Mouse (Mus musculus): Measurements from ENCODE around the gene Ripor3.

Gene Ripor3

GRCm38 (mm10) chr2:167995870-167996635 lies 14.4 kb downstream of the Ripor3 start:
- no peak for ATAC-seq (ENCODE audit: insufficient number of reproducible peaks, low FRiP score, low TSS enrichment)

GRCm38 (mm10) chr2:167993260-167993659 lies 17.2 kb downstream of the Ripor3 start:
- no peak for ATAC-seq (ENCODE audit: insufficient number of reproducible peaks, low FRiP score, low TSS enrichment)

GRCm38 (mm10) chr2:167989310-167989709 lies 21.1 kb downstream of the Ripor3 start:
- ATAC-seq (ENCODE audit: insufficient number of reproducible peaks, low FRiP score, low TSS enrichment) = no peak

- ATAC-seq (ENCODE audit: insufficient number of reproducible peaks, low FRiP score, low TSS enrichment) = no peak
These were observed 22.8 kb downstream of the Ripor3 start for GRCm38 (mm10) chr2:167987640-167988039.

- ATAC-seq (ENCODE audit: insufficient number of reproducible peaks, low FRiP score, low TSS enrichment) = no peak
These were observed 23.7 kb downstream of the Ripor3 start for GRCm38 (mm10) chr2:167986762-167987161.

GRCm38 (mm10) chr2:167984946-167985345 lies 25.5 kb downstream of the Ripor3 start:
- no peak for ATAC-seq (ENCODE audit: insufficient number of reproducible peaks, low FRiP score, low TSS enrichment)

- no peak for ATAC-seq (ENCODE audit: insufficient number of reproducible peaks, low FRiP score, low TSS enrichment)
These were observed 26.0 kb downstream of the Ripor3 start for GRCm38 (mm10) chr2:167984371-167984770.

GRCm38 (mm10) chr2:167982646-167983045 lies 27.8 kb downstream of the Ripor3 start:
- no peak for ATAC-seq (ENCODE audit: insufficient number of reproducible peaks, low FRiP score, low TSS enrichment)

- ATAC-seq (ENCODE audit: insufficient number of reproducible peaks, low FRiP score, low TSS enrichment) = no peak
These were observed 30.0 kb downstream of the Ripor3 start for GRCm38 (mm10) chr2:167980391-167980790.

GRCm38 (mm10) chr2:167978271-167978670 lies 32.1 kb downstream of the Ripor3 start:
- no peak for ATAC-seq (ENCODE audit: insufficient number of reproducible peaks, low FRiP score, low TSS enrichment)

- no peak for ATAC-seq (ENCODE audit: insufficient number of reproducible peaks, low FRiP score, low TSS enrichment)
These were observed 34.7 kb downstream of the Ripor3 start for GRCm38 (mm10) chr2:167975746-167976145.

GRCm38 (mm10) chr2:167972809-167973208 lies 37.6 kb downstream of the Ripor3 start:
- no peak for ATAC-seq (ENCODE audit: insufficient number of reproducible peaks, low FRiP score, low TSS enrichment)

- ATAC-seq (ENCODE audit: insufficient number of reproducible peaks, low FRiP score, low TSS enrichment) = no peak
These were observed 38.3 kb downstream of the Ripor3 start for GRCm38 (mm10) chr2:167972146-167972545.

GRCm38 (mm10) chr2:167969851-167970541 lies 40.4 kb downstream of the Ripor3 start:
- no peak for ATAC-seq (ENCODE audit: insufficient number of reproducible peaks, low FRiP score, low TSS enrichment)

GRCm38 (mm10) chr2:167968504-167968903 lies 41.9 kb downstream of the Ripor3 start:
- no peak for ATAC-seq (ENCODE audit: insufficient number of reproducible peaks, low FRiP score, low TSS enrichment)

- ATAC-seq (ENCODE audit: insufficient number of reproducible peaks, low FRiP score, low TSS enrichment) = no peak
These were observed 44.5 kb downstream of the Ripor3 start for GRCm38 (mm10) chr2:167965911-167966310.

GRCm38 (mm10) chr2:167964320-167964719 lies 46.1 kb downstream of the Ripor3 start:
- ATAC-seq (ENCODE audit: insufficient number of reproducible peaks, low FRiP score, low TSS enrichment) = no peak

- no peak for ATAC-seq (ENCODE audit: insufficient number of reproducible peaks, low FRiP score, low TSS enrichment)
These were observed 46.6 kb downstream of the Ripor3 start for GRCm38 (mm10) chr2:167963778-167964300.

- ATAC-seq (ENCODE audit: insufficient number of reproducible peaks, low FRiP score, low TSS enrichment) = no peak
These were observed 47.2 kb downstream of the Ripor3 start for GRCm38 (mm10) chr2:167963176-167963575.

GRCm38 (mm10) chr2:167962347-167962746 lies 48.1 kb downstream of the Ripor3 start:
- no peak for ATAC-seq (ENCODE audit: insufficient number of reproducible peaks, low FRiP score, low TSS enrichment)

- ATAC-seq (ENCODE audit: insufficient number of reproducible peaks, low FRiP score, low TSS enrichment) = no peak
These were observed 49.8 kb downstream of the Ripor3 start for GRCm38 (mm10) chr2:167960584-167960983.

All from cerebellum, adult (tissue).